Mouse (Mus musculus) heart, postnatal 4 days (tissue): ENCODE results near the gene Efs. TPM values are rescaled to one million over a fixed set of nuclear protein-coding genes. Genes with fewer than 3 reads are reported as not detected.

Experiments
- DNase-seq: peaks from one replicate; pipeline ENCODE4 v3.0.0; 2021
- microRNA-seq, 2 experiments: library from miRNA; unstranded; fragments of <30 nt; microRNA quantifications; one replicate each; pipeline ENCODE4 v1.2.0; 2021 to 2022
- total RNA-seq, 2 experiments: library from RNA; stranded (reverse); gene quantifications; 2 replicates each; pipeline ENCODE4 v1.2.3; 2021

The Efs gene
- total RNA-seq, 2 experiments from 2014 or later: 10.5 to 10.9 TPM

DNA sequence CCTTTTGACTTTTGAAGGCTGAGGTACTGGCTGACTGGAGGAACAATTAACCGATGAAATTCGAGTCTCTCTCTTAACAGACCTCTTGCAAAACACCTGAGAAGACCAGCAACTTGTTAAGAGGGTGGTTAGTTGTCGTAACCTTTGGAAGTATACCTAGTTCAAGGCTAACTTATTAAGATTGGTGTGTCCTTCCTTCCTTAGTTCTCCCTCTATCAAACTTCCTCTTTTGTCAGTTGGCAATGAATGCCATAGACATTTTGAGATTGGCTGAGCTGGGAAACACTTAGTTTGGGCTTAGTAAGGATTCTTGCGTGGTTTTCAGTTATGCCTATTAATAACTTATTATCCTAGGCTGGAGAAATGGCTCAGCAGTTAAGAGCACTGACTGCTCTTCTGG, 57.9 kb downstream of the Efs start:
- no peak for DNase-seq

DNA sequence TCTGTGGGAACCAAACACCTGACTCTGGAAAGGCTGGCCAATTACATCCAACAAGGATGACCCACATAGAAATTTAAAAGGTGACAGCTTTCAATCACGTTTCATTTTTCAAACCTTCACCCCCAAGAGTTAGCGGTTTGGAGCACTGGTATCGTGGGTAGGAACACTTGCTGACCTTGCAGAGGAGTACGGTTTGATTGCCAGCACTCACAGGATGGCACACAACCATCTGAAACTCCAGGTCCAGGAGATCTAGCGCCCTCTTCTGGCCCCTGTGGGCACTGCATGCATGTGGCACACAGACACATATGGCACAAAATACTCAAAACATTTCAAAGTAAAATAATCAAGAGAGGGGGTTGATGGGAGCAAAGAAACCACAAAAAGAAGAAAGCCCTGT, 59.0 kb downstream of the Efs start:
- no peak for DNase-seq

Small RNA genes within 50 kb of the gene (microRNA-seq; reads per million reads assigned to microRNA genes)
- gene Mir208a: 3,032 to 14,283 reads per million in 2 experiments
- gene Mir208b: 7,496 to 9,787 reads per million in 2 experiments

Other genes starting within 250 kb of the Efs start
- gene 1700123O20Rik, start 239.9 kb downstream of the Efs start, total RNA-seq: 10 to 100 TPM; 19.3 to 20.9 TPM
- gene Acin1, start 239.2 kb downstream of the Efs start, total RNA-seq: 100 to 1,000 TPM; 119 to 129 TPM
- gene Gm29776, start 227.3 kb downstream of the Efs start, total RNA-seq: under 1 TPM; 0.14 to 0.16 TPM
- gene Cebpe, start 214.0 kb downstream of the Efs start, total RNA-seq: not detected
- 1 to 10 TPM; 1.9 to 2.0 TPM for gene Slc7a8, start 144.2 kb downstream of the Efs start, total RNA-seq
- not detected for gene Rnf212b, start 112.0 kb downstream of the Efs start, total RNA-seq
- gene Homez, start 55.2 kb downstream of the Efs start, total RNA-seq: 1 to 10 TPM; 7.7 to 8.9 TPM
- gene Ppp1r3e, start 48.6 kb downstream of the Efs start, total RNA-seq: 1 to 10 TPM; 6.4 to 7.6 TPM
- 10 to 100 TPM; 37.5 to 39.2 TPM for gene Bcl2l2, start 42.7 kb downstream of the Efs start, total RNA-seq
- gene Gm20521, start 42.7 kb downstream of the Efs start, total RNA-seq: 1 to 10 TPM; 3.0 to 3.9 TPM
- gene Pabpn1, start 33.6 kb downstream of the Efs start, total RNA-seq: 100 to 1,000 TPM; 141 to 142 TPM
- 10 to 100 TPM; 24.8 to 25.2 TPM for gene Slc22a17, start 13.0 kb downstream of the Efs start, total RNA-seq
- gene Il25, start 6.6 kb upstream of the Efs start, total RNA-seq: not detected
- gene Cmtm5, start 10.1 kb upstream of the Efs start, total RNA-seq: under 1 TPM in 1 of 2 experiments, not detected in 1; 0.33 TPM
- gene Myh6, start 40.8 kb upstream of the Efs start, total RNA-seq: over 10,000 TPM; 15,879 to 17,172 TPM
- gene Gm17428, start 50.8 kb upstream of the Efs start, total RNA-seq: not detected
- 1,000 to 10,000 TPM; 1,764 to 1,922 TPM for gene Myh7, start 68.5 kb upstream of the Efs start, total RNA-seq
- 10 to 100 TPM; 35.7 to 39.7 TPM for gene Ngdn, start 89.3 kb upstream of the Efs start, total RNA-seq
- 1 to 10 TPM; 2.9 to 3.8 TPM for gene Zfhx2, start 166.2 kb upstream of the Efs start, total RNA-seq
- gene Thtpa, start 168.7 kb upstream of the Efs start, total RNA-seq: 10 to 100 TPM; 12.2 to 13.2 TPM
- 1 to 10 TPM; 3.3 to 5.6 TPM for gene Ap1g2, start 180.5 kb upstream of the Efs start, total RNA-seq
- under 1 TPM; 0.10 to 0.16 TPM for gene Jph4, start 190.8 kb upstream of the Efs start, total RNA-seq